Mouse (Mus musculus) myocyte (in vitro differentiated cells): ENCODE measurements around the gene Etfb. TPM values are rescaled to one million over a fixed set of nuclear protein-coding genes. Genes with fewer than 3 reads are reported as not detected.

Experiments
- H3K27me3 ChIP-seq: one replicate; pipeline ENCODE4 v1.6.1; 2011; ENCODE audit not compliant: control insufficient read depth, insufficient read depth, insufficient read length
- H3K36me3 ChIP-seq: one replicate; pipeline ENCODE4 v1.6.1; 2011; ENCODE audit not compliant: control insufficient read depth, insufficient read depth
- H3K4me2 ChIP-seq: one replicate; pipeline ENCODE4 v1.6.1; 2011; ENCODE audit warnings: low read depth, control low read depth
- H3K4me3 ChIP-seq: one replicate; pipeline ENCODE4 v1.5.1; 2011; ENCODE audit warnings: mild to moderate bottlenecking, control low read depth, moderate library complexity
- H3K79me2 ChIP-seq: one replicate; pipeline ENCODE4 v1.6.1; 2011; ENCODE audit not compliant: control insufficient read depth, insufficient read depth
- H3ac ChIP-seq: one replicate; pipeline ENCODE4 v1.6.1; 2011; ENCODE audit not compliant: control insufficient read depth, insufficient read length
- CEBPB ChIP-seq: IDR thresholded peaks from 2 replicates; pipeline ENCODE4 v1.6.1; 2011; ENCODE audit warnings: mild to moderate bottlenecking, moderate library complexity; ENCODE audit not compliant: poor library complexity, insufficient read depth, severe bottlenecking
- E2F4 ChIP-seq: IDR thresholded peaks from one replicate; pipeline ENCODE4 v1.6.1; 2011; ENCODE audit warnings: mild to moderate bottlenecking, control low read depth, moderate library complexity; ENCODE audit not compliant: insufficient read depth
- MAX ChIP-seq: IDR thresholded peaks from one replicate; pipeline ENCODE4 v1.6.1; 2011; ENCODE audit warnings: low read depth, mild to moderate bottlenecking, control low read depth
- MYOD1 ChIP-seq, 3 experiments: IDR thresholded peaks; one replicate each; pipeline ENCODE4 v1.6.1; 2011; ENCODE audit warnings: control low read depth in 2 of 3, low read depth in 2 of 3, mild to moderate bottlenecking in 2 of 3, moderate library complexity in 1 of 3; ENCODE audit not compliant: insufficient read length in 2 of 3, control insufficient read depth in 1 of 3
- MYOG ChIP-seq, 3 experiments: IDR thresholded peaks; one replicate each; pipeline ENCODE4 v1.6.1; 2011; ENCODE audit warnings: control low read depth in 2 of 3, low read depth in 2 of 3, mild to moderate bottlenecking in 2 of 3; ENCODE audit not compliant: insufficient read length in 2 of 3, control insufficient read depth in 1 of 3, insufficient read depth in 1 of 3
- POLR2A ChIP-seq: IDR thresholded peaks from one replicate; pipeline ENCODE4 v1.6.1; 2011; ENCODE audit warnings: low read depth, mild to moderate bottlenecking, control low read depth, moderate library complexity; ENCODE audit not compliant: insufficient read length
- POLR2AphosphoS2 ChIP-seq: IDR thresholded peaks from one replicate; pipeline ENCODE4 v1.6.1; 2011; ENCODE audit warnings: low read depth, control low read depth; ENCODE audit not compliant: insufficient read length
- REST ChIP-seq: IDR thresholded peaks from one replicate; pipeline ENCODE4 v1.6.1; 2011; ENCODE audit warnings: mild to moderate bottlenecking, control low read depth, moderate library complexity; ENCODE audit not compliant: insufficient read depth, insufficient read length
- SRF ChIP-seq: IDR thresholded peaks from one replicate; pipeline ENCODE4 v1.6.1; 2011; ENCODE audit warnings: low read depth; ENCODE audit not compliant: control insufficient read depth, insufficient read length
- TCF12 ChIP-seq: IDR thresholded peaks from one replicate; pipeline ENCODE4 v1.6.1; 2011; ENCODE audit warnings: mild to moderate bottlenecking, control low read depth; ENCODE audit not compliant: poor library complexity, insufficient read depth, severe bottlenecking
- TCF3 ChIP-seq: IDR thresholded peaks from one replicate; pipeline ENCODE4 v1.6.1; 2011; ENCODE audit warnings: low read depth, control low read depth; ENCODE audit not compliant: insufficient read length
- USF1 ChIP-seq: IDR thresholded peaks from one replicate; pipeline ENCODE4 v1.6.1; 2011; ENCODE audit warnings: low read depth, mild to moderate bottlenecking, control low read depth, moderate library complexity
- polyA plus RNA-seq: library from polyadenylated mRNA; unstranded; fragments of >200 nt; fragmentation: generic; extraction: Trizol; gene quantifications from one replicate; pipeline ENCODE4 v1.2.1, GENCODE M21; 2012; ENCODE audit warnings: missing spikeins

Etfb gene
- polyA plus RNA-seq, 1 experiment: 244 TPM

DNA sequence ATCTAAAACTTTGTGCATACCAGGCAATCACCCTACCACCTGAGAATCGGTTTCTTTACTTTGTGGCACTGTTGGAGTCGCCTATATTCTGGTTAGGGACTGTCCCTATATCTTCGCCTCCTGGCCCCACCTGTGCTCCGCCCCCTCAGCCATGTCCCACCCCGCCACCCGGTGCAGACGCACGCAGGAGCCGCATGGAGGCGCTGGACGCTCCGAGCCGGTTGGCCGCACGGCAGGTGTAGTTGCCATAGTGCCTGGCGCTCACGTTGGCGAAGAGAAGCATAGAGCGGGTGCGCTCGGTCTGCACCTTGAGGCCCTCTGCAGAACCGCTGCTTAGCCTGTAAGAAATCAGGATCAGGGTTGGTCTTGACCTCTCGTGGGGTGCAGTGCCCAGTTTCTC lies 31.8 kb downstream of the Etfb start:
- Histone ChIP-seq H3K27me3 (no peaks in the 10 kb centered on the region), H3K4me3 (no peak overlapping the region), H3K79me2 (no peaks in the 10 kb centered on the region), H3ac (no peak overlapping the region), H3K36me3 (no peaks in the 10 kb centered on the region), H3K4me2 (no peak overlapping the region)
- TF ChIP-seq REST (no peak), E2F4 (no peak), TCF12 (no peak)

DNA sequence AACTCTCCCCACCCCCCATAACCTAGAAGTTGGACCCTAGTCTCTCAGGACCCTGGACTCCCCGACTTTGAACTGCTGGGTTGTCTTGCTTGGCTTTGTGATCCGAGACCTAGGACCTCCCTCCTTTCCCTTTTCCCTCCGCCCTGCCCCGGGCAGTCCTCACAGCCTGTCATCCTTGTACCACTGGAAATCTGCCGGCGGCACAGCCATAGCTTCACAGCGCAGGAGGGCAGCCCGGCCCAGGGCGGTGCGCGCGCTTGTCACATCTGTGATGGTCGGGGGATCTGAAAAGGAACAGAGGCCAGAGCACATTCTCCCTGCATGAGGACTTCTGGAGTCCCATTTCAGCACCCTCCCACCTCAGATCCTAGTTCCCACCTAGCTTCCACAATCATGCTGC lies 32.5 kb downstream of the Etfb start:
- TF ChIP-seq E2F4: no peak
- no peak for TF ChIP-seq POLR2A
- no peak for TF ChIP-seq MYOG (IDR thresholded peaks at IDR 0.05; ENCODE audit: control insufficient read depth in 1 of 3, insufficient read depth in 1 of 3, insufficient read length in 2 of 3, low read depth in 2 of 3)
- no peak for TF ChIP-seq TCF12
- TF ChIP-seq REST: no peak
- no peak for TF ChIP-seq SRF
- TF ChIP-seq MYOD1 (IDR thresholded peaks at IDR 0.05; ENCODE audit: control insufficient read depth in 1 of 3, insufficient read length in 2 of 3, low read depth in 2 of 3): no peak
- TF ChIP-seq MAX: no peak
- Histone ChIP-seq H3K4me2 (no peak overlapping the region), H3K36me3 (no peaks in the 10 kb centered on the region)

DNA sequence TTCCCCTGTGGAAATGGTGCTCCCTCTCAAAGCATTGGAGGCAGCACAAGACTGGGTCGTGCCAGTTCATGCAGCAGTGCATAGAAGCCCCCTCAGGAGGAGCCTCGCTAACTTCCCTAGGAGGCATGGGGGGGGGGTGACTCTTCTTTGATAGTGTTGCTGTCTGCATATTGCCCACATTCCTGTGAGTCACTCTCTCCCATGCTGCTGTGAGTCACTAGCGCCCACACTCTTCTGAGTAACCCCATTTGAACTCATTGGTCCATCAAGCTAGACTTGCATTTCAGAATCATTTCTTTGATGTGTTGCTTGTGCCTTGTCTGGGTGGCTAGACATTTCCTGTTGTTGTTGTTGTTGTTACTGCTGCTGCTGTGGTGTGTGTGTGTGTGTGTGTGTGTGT lies 37.3 kb downstream of the Etfb start:
- H3K4me3 ChIP-seq: no peak overlapping the region
- peak overlapping the region; percentile 46 for H3K4me2 ChIP-seq
- H3K79me2 ChIP-seq: no peaks in the 10 kb centered on the region
- H3K27me3 ChIP-seq: no peaks in the 10 kb centered on the region
- H3K36me3 ChIP-seq: no peaks in the 10 kb centered on the region
- TF ChIP-seq REST (no peak), USF1 (no peak), TCF3 (no peak), SRF (no peak), POLR2A (no peak), POLR2AphosphoS2 (no peak), TCF12 (no peak), E2F4 (no peak), MAX (no peak), MYOG (IDR thresholded peaks at IDR 0.05; ENCODE audit: control insufficient read depth in 1 of 3, insufficient read depth in 1 of 3, insufficient read length in 2 of 3, low read depth in 2 of 3) (no peak), MYOD1 (IDR thresholded peaks at IDR 0.05; ENCODE audit: control insufficient read depth in 1 of 3, insufficient read length in 2 of 3, low read depth in 2 of 3) (no peak), CEBPB (no peak)
- H3ac ChIP-seq: no peak overlapping the region

More for the DNA sequence above, 32.5 kb downstream of the Etfb start:
- no peaks in the 10 kb centered on the region for H3K27me3 ChIP-seq
- H3K4me3 ChIP-seq: no peak overlapping the region
- H3ac ChIP-seq: no peak overlapping the region
- H3K79me2 ChIP-seq: no peaks in the 10 kb centered on the region

DNA sequence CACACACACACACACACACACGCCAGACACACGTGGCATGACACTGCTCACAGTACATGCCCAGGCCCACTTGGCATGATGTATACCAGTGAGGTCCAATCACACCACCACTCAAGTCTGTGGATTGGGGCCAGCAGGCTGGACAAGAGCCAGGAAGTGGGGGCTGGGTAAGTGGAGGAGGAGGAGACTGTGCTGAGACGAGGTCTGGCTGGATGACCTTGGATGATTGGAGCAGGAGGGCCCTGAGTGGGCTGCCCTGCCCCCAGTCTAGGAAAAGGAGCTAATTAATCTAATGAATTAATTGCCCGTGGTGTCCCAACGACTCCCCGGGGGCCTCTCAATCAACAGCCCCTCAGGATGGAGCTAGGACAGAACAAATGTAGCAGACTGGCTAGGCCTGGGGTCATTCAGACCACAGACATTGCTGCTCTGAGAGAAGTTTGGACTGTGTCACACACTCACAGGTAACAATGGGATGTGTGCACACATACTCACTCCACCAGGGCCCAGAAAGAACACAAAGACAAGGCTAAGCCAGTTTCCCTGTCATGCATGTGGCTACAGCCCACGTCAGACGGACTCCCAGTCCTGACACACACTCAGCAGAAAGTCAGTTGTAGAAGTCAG lies 38.3 kb downstream of the Etfb start:
- Histone ChIP-seq H3ac (no peak overlapping the region), H3K79me2 (no peaks in the 10 kb centered on the region), H3K36me3 (no peaks in the 10 kb centered on the region), H3K4me2 (no peak overlapping the region), H3K4me3 (no peak overlapping the region), H3K27me3 (no peaks in the 10 kb centered on the region)
- TF ChIP-seq MYOG (IDR thresholded peaks at IDR 0.05; ENCODE audit: control insufficient read depth in 1 of 3, insufficient read depth in 1 of 3, insufficient read length in 2 of 3, low read depth in 2 of 3) (no peak), USF1 (no peak), SRF (no peak), MAX (no peak), E2F4 (no peak), TCF12 (no peak), CEBPB (no peak), REST (no peak), POLR2A (no peak), POLR2AphosphoS2 (no peak), MYOD1 (IDR thresholded peaks at IDR 0.05; ENCODE audit: control insufficient read depth in 1 of 3, insufficient read length in 2 of 3, low read depth in 2 of 3) (no peak), TCF3 (no peak)

DNA sequence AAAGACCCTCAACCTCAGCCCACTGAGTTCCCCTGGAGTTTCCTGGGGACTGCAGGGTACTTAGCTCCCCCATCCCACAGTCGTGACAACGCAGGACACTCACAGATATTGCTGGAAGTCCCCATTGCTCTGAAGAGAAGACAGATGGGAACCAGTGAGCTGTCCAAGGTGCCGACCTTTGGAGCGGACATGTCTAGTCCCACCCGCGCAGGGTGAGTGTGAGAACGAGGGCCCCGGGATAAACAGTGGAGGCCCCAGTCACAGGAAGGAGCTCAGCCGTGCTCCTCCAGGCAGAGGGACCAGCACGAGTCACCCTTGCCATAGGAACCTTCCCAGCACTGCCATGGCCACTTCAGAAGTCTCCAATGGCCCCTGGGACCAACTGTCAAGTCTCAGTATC lies 39.4 kb downstream of the Etfb start:
- TF ChIP-seq CEBPB (no peak), REST (peak; percentile 83), MYOG (IDR thresholded peaks at IDR 0.05; ENCODE audit: control insufficient read depth in 1 of 3, insufficient read depth in 1 of 3, insufficient read length in 2 of 3, low read depth in 2 of 3) (no peak), MYOD1 (IDR thresholded peaks at IDR 0.05; ENCODE audit: control insufficient read depth in 1 of 3, insufficient read length in 2 of 3, low read depth in 2 of 3) (no peak)
- no peak overlapping the region for H3ac ChIP-seq

More for the DNA sequence above, 39.4 kb downstream of the Etfb start:
- Histone ChIP-seq H3K79me2 (no peaks in the 10 kb centered on the region), H3K27me3 (no peaks in the 10 kb centered on the region), H3K36me3 (no peaks in the 10 kb centered on the region), H3K4me3 (no peak overlapping the region), H3K4me2 (no peak overlapping the region)
